Mouse (Mus musculus): ENCODE measurements around the gene Gm2a. TPM values are rescaled to one million over a fixed set of nuclear protein-coding genes. Genes with fewer than 3 reads are reported as not detected.

The Gm2a gene
- polyA plus RNA-seq, 1 experiment from 2014 or later: 21.3 TPM

GRCm38 (mm10) chr11:55114291-55114690 is 16.4 kb downstream of the Gm2a start:
- Histone ChIP-seq H3K27me3 (no peaks in the 10 kb centered on the region), H3K4me1 (peaks cover 15% of the 10 kb centered on the region), H3K4me2 (no peak overlapping the region), H3K9ac (no peak overlapping the region), H3K4me3 (no peak overlapping the region), H3K27ac (no peak overlapping the region), H3K9me3 (no peaks in the 10 kb centered on the region), H3K36me3 (no peaks in the 10 kb centered on the region)
- 66% methylated on average over 2 of the region's 2 CpGs for WGBS
- no peak for ATAC-seq (ENCODE audit: borderline replicate concordance, extremely low read depth, low FRiP score, low TSS enrichment)

- H3K27ac ChIP-seq: no peak overlapping the region
- H3K9ac ChIP-seq: no peak overlapping the region
- H3K36me3 ChIP-seq: no peaks in the 10 kb centered on the region
- peaks cover 10% of the 10 kb centered on the region for H3K4me1 ChIP-seq
- no peaks in the 10 kb centered on the region for H3K9me3 ChIP-seq
- ATAC-seq (ENCODE audit: borderline replicate concordance, extremely low read depth, low FRiP score, low TSS enrichment): no peak
- H3K27me3 ChIP-seq: no peaks in the 10 kb centered on the region
- no peak overlapping the region for H3K4me3 ChIP-seq
- H3K4me2 ChIP-seq: no peak overlapping the region
- 74% methylated on average over 3 of the region's 3 CpGs for WGBS
Observed at GRCm38 (mm10) chr11:55116004-55116403, 18.1 kb downstream of the Gm2a start.

- no peak overlapping the region for H3K4me2 ChIP-seq
- H3K9me3 ChIP-seq: no peaks in the 10 kb centered on the region
- peaks cover 10% of the 10 kb centered on the region for H3K4me1 ChIP-seq
- 87% methylated on average over 2 of the region's 2 CpGs for WGBS
- H3K27ac ChIP-seq: no peak overlapping the region
- H3K4me3 ChIP-seq: no peak overlapping the region
- no peak overlapping the region for H3K9ac ChIP-seq
- H3K36me3 ChIP-seq: no peaks in the 10 kb centered on the region
- ATAC-seq (ENCODE audit: borderline replicate concordance, extremely low read depth, low FRiP score, low TSS enrichment): no peak
- no peaks in the 10 kb centered on the region for H3K27me3 ChIP-seq
Observed at GRCm38 (mm10) chr11:55117031-55117430, 19.1 kb downstream of the Gm2a start.

GRCm38 (mm10) chr11:55120279-55120678 is 22.4 kb downstream of the Gm2a start:
- H3K36me3 ChIP-seq: no peaks in the 10 kb centered on the region
- no peak overlapping the region for H3K27ac ChIP-seq
- H3K9ac ChIP-seq: no peak overlapping the region
- ATAC-seq (ENCODE audit: borderline replicate concordance, extremely low read depth, low FRiP score, low TSS enrichment): no peak
- H3K4me1 ChIP-seq: peaks cover 5% of the 10 kb centered on the region; the same call in 1 of the 2 replicates
- H3K4me2 ChIP-seq: no peak overlapping the region
- no peak overlapping the region for H3K4me3 ChIP-seq
- no peaks in the 10 kb centered on the region for H3K9me3 ChIP-seq
- H3K27me3 ChIP-seq: no peaks in the 10 kb centered on the region

- H3K36me3 ChIP-seq: no peaks in the 10 kb centered on the region
- no peak overlapping the region for H3K4me2 ChIP-seq
- peaks cover 5% of the 10 kb centered on the region; the same call in 1 of the 2 replicates for H3K4me1 ChIP-seq
- H3K4me3 ChIP-seq: no peak overlapping the region
- H3K27ac ChIP-seq: no peak overlapping the region
- no peaks in the 10 kb centered on the region for H3K9me3 ChIP-seq
- 65% methylated on average over 8 of the region's 8 CpGs for WGBS
- no peak for ATAC-seq (ENCODE audit: borderline replicate concordance, extremely low read depth, low FRiP score, low TSS enrichment)
- no peaks in the 10 kb centered on the region for H3K27me3 ChIP-seq
- H3K9ac ChIP-seq: no peak overlapping the region
Observed at GRCm38 (mm10) chr11:55120821-55121271, 22.9 kb downstream of the Gm2a start.

GRCm38 (mm10) chr11:55121430-55121829 is 23.5 kb downstream of the Gm2a start:
- Histone ChIP-seq H3K27me3 (no peaks in the 10 kb centered on the region), H3K36me3 (no peaks in the 10 kb centered on the region), H3K9ac (no peak overlapping the region), H3K4me2 (no peak overlapping the region), H3K4me1 (peaks cover 5% of the 10 kb centered on the region; the same call in 1 of the 2 replicates), H3K4me3 (no peak overlapping the region), H3K9me3 (no peaks in the 10 kb centered on the region), H3K27ac (no peak overlapping the region)
- no peak for ATAC-seq (ENCODE audit: borderline replicate concordance, extremely low read depth, low FRiP score, low TSS enrichment)
- WGBS: 80% methylated on average over 1 of the region's 1 CpGs

GRCm38 (mm10) chr11:55126663-55127062 is 28.7 kb downstream of the Gm2a start:
- Histone ChIP-seq H3K4me1 (no peaks in the 10 kb centered on the region), H3K9me3 (no peaks in the 10 kb centered on the region), H3K4me3 (no peak overlapping the region), H3K9ac (no peak overlapping the region), H3K36me3 (no peaks in the 10 kb centered on the region), H3K4me2 (no peak overlapping the region), H3K27ac (no peak overlapping the region), H3K27me3 (no peaks in the 10 kb centered on the region)
- no peak for ATAC-seq (ENCODE audit: borderline replicate concordance, extremely low read depth, low FRiP score, low TSS enrichment)
- WGBS: 64% methylated on average over 3 of the region's 3 CpGs

- Histone ChIP-seq H3K27me3 (no peaks in the 10 kb centered on the region), H3K9me3 (no peaks in the 10 kb centered on the region), H3K36me3 (no peaks in the 10 kb centered on the region), H3K4me3 (no peak overlapping the region), H3K4me2 (no peak overlapping the region), H3K4me1 (no peaks in the 10 kb centered on the region), H3K9ac (no peak overlapping the region), H3K27ac (no peak overlapping the region)
- WGBS: 58% methylated on average over 6 of the region's 6 CpGs
- ATAC-seq (ENCODE audit: borderline replicate concordance, extremely low read depth, low FRiP score, low TSS enrichment): no peak
Observed at GRCm38 (mm10) chr11:55127937-55128336, 30.0 kb downstream of the Gm2a start.

GRCm38 (mm10) chr11:55128411-55128810 is 30.5 kb downstream of the Gm2a start:
- Histone ChIP-seq H3K27ac (no peak overlapping the region), H3K9ac (no peak overlapping the region), H3K9me3 (no peaks in the 10 kb centered on the region), H3K27me3 (no peaks in the 10 kb centered on the region), H3K4me1 (no peaks in the 10 kb centered on the region), H3K4me3 (no peak overlapping the region), H3K4me2 (no peak overlapping the region), H3K36me3 (no peaks in the 10 kb centered on the region)
- no peak for ATAC-seq (ENCODE audit: borderline replicate concordance, extremely low read depth, low FRiP score, low TSS enrichment)
- WGBS: 73% methylated on average over 3 of the region's 3 CpGs

GRCm38 (mm10) chr11:55131077-55131742 is 33.3 kb downstream of the Gm2a start:
- Histone ChIP-seq H3K9me3 (no peaks in the 10 kb centered on the region), H3K4me2 (no peak overlapping the region), H3K4me1 (no peaks in the 10 kb centered on the region), H3K4me3 (no peak overlapping the region), H3K36me3 (no peaks in the 10 kb centered on the region), H3K27ac (no peak overlapping the region), H3K27me3 (no peaks in the 10 kb centered on the region), H3K9ac (no peak overlapping the region)
- ATAC-seq (ENCODE audit: borderline replicate concordance, extremely low read depth, low FRiP score, low TSS enrichment): peak; percentile 49; the same call in 1 of the 2 replicates
- 84% methylated on average over 11 of the region's 11 CpGs for WGBS

GRCm38 (mm10) chr11:55131946-55132345 is 34.0 kb downstream of the Gm2a start:
- Histone ChIP-seq H3K9ac (no peak overlapping the region), H3K9me3 (no peaks in the 10 kb centered on the region), H3K4me2 (no peak overlapping the region), H3K27ac (no peak overlapping the region), H3K4me1 (no peaks in the 10 kb centered on the region), H3K4me3 (no peak overlapping the region), H3K36me3 (no peaks in the 10 kb centered on the region), H3K27me3 (no peaks in the 10 kb centered on the region)
- WGBS: 55% methylated on average over 1 of the region's 1 CpGs
- no peak for ATAC-seq (ENCODE audit: borderline replicate concordance, extremely low read depth, low FRiP score, low TSS enrichment)

GRCm38 (mm10) chr11:55133204-55133603 is 35.3 kb downstream of the Gm2a start:
- ATAC-seq (ENCODE audit: borderline replicate concordance, extremely low read depth, low FRiP score, low TSS enrichment): no peak
- Histone ChIP-seq H3K4me3 (no peak overlapping the region), H3K4me1 (no peaks in the 10 kb centered on the region), H3K27ac (no peak overlapping the region), H3K9ac (no peak overlapping the region), H3K27me3 (no peaks in the 10 kb centered on the region), H3K9me3 (no peaks in the 10 kb centered on the region), H3K4me2 (no peak overlapping the region), H3K36me3 (no peaks in the 10 kb centered on the region)
- 88% methylated on average over 1 of the region's 1 CpGs for WGBS

- Histone ChIP-seq H3K36me3 (no peaks in the 10 kb centered on the region), H3K4me3 (no peak overlapping the region), H3K9me3 (no peaks in the 10 kb centered on the region), H3K9ac (no peak overlapping the region), H3K27ac (no peak overlapping the region), H3K27me3 (no peaks in the 10 kb centered on the region), H3K4me2 (no peak overlapping the region), H3K4me1 (no peaks in the 10 kb centered on the region)
- no peak for ATAC-seq (ENCODE audit: borderline replicate concordance, extremely low read depth, low FRiP score, low TSS enrichment)
- 91% methylated on average over 1 of the region's 1 CpGs for WGBS
Observed at GRCm38 (mm10) chr11:55134407-55134806, 36.5 kb downstream of the Gm2a start.
